Mouse (Mus musculus) ES-E14 (cell line): ENCODE data around the gene Cdh13. TPM values are rescaled to one million over a fixed set of nuclear protein-coding genes. Genes with fewer than 3 reads are reported as not detected.

Source experiments
- DNase-seq: peaks from one replicate; pipeline ENCODE4 v3.0.0-alpha.2; 2013; ENCODE audit warnings: low read depth, low spot score
- H3K27ac ChIP-seq: 2 replicates; pipeline ENCODE4 v1.5.1; 2012; ENCODE audit warnings: low read depth, mild to moderate bottlenecking, low read length, moderate library complexity, mixed read lengths; ENCODE audit not compliant: poor library complexity, insufficient read depth, severe bottlenecking
- H3K36me3 ChIP-seq: 2 replicates; pipeline ENCODE4 v1.6.1; 2012; ENCODE audit warnings: mild to moderate bottlenecking, low read length, moderate library complexity, mixed read lengths; ENCODE audit not compliant: control insufficient read depth, poor library complexity, insufficient read depth, severe bottlenecking
- H3K4me1 ChIP-seq, 2 experiments: fragments of 150-350 bp in 1 of 2; sonication (generic) in 1 of 2; 2 replicates each; pipeline ENCODE4 v1.6.1; 2012; ENCODE audit warnings: low read length in 2 of 2, mild to moderate bottlenecking in 1 of 2, mixed read lengths in 1 of 2; ENCODE audit not compliant: control insufficient read depth in 2 of 2, insufficient read depth in 2 of 2, poor library complexity in 1 of 2
- H3K4me3 ChIP-seq, 2 experiments: fragments of 150-350 bp in 1 of 2; sonication (generic) in 1 of 2; 2 replicates each; pipeline ENCODE4 v1.5.1; 2012; ENCODE audit warnings: low read length in 2 of 2, low read depth in 1 of 2, mild to moderate bottlenecking in 1 of 2, mixed read lengths in 1 of 2; ENCODE audit not compliant: insufficient read depth in 1 of 2, poor library complexity in 1 of 2, severe bottlenecking in 1 of 2
- H3K9ac ChIP-seq: 2 replicates; pipeline ENCODE4 v1.6.1; 2012; ENCODE audit warnings: low read depth, mild to moderate bottlenecking, low read length, mixed read lengths; ENCODE audit not compliant: poor library complexity, insufficient read depth, severe bottlenecking
- H3K9me3 ChIP-seq: fragments of 150-350 bp; sonication (generic); 2 replicates; pipeline ENCODE4 v1.6.1; 2012; ENCODE audit warnings: low read depth, mild to moderate bottlenecking, low read length; ENCODE audit not compliant: control insufficient read depth, insufficient read depth
- CHD2 ChIP-seq: IDR thresholded peaks from 2 replicates; pipeline ENCODE4 v1.6.1; 2014; ENCODE audit warnings: mild to moderate bottlenecking, low read depth, low read length, inconsistent platforms
- HCFC1 ChIP-seq: IDR thresholded peaks from 2 replicates; pipeline ENCODE4 v1.6.1; 2012; ENCODE audit warnings: low read length, inconsistent platforms, borderline replicate concordance; ENCODE audit not compliant: insufficient read depth
- MAFK ChIP-seq: IDR thresholded peaks from 2 replicates; pipeline ENCODE4 v1.6.1; 2014; ENCODE audit warnings: mild to moderate bottlenecking, low read depth, low read length, inconsistent platforms; ENCODE audit not compliant: insufficient read depth
- ZC3H11A ChIP-seq: IDR thresholded peaks from 2 replicates; pipeline ENCODE4 v1.6.1; 2012; ENCODE audit warnings: low read depth, mild to moderate bottlenecking, inconsistent platforms, low read length, borderline replicate concordance
- ZNF384 ChIP-seq: IDR thresholded peaks from 2 replicates; pipeline ENCODE4 v1.6.1; 2012; ENCODE audit warnings: low read depth, low read length, inconsistent platforms
- in situ Hi-C, 2 experiments: fragments of 600-800 bp; cut with MboI; formaldehyde crosslinking; loops; one replicate each; pipeline ENCODE4 v1.15.1; 2025; ENCODE audit warnings: low sequenced_read_pairs in 2 of 2, inconsistent platforms in 1 of 2; ENCODE audit not compliant: unreplicated experiment in 2 of 2
- total RNA-seq: library from RNA; depleted of rRNA; stranded (reverse); fragments of 300-350 nt; gene quantifications from 2 replicates; pipeline ENCODE4 v1.2.3, GENCODE M21; 2012

The Cdh13 gene
- total RNA-seq, 1 experiment: 1.3 TPM

GRCm38 (mm10) chr8:119039358-119039757 lies 755.8 kb downstream of the Cdh13 start:
- in situ Hi-C loops: no loop called here
- DNase-seq: peak; percentile 6
- H3K9me3 ChIP-seq: no peaks in the 10 kb centered on the region
- no peak overlapping the region for H3K27ac ChIP-seq
- no peak overlapping the region for H3K9ac ChIP-seq
- no peak for TF ChIP-seq MAFK
- no peak for TF ChIP-seq ZC3H11A
- no peak for TF ChIP-seq HCFC1
- no peak for TF ChIP-seq ZNF384
- H3K36me3 ChIP-seq: no peaks in the 10 kb centered on the region
- H3K4me1 ChIP-seq: no peaks in the 10 kb centered on the region
- H3K4me3 ChIP-seq: no peak overlapping the region

- H3K36me3 ChIP-seq: no peaks in the 10 kb centered on the region
- no peaks in the 10 kb centered on the region for H3K9me3 ChIP-seq
- no peak for DNase-seq
- no peak for TF ChIP-seq CHD2
- TF ChIP-seq ZC3H11A: no peak
- no peak for TF ChIP-seq HCFC1
- TF ChIP-seq MAFK: no peak
- TF ChIP-seq ZNF384: no peak
- H3K9ac ChIP-seq: no peak overlapping the region
- H3K4me3 ChIP-seq: no peak overlapping the region
- H3K4me1 ChIP-seq: no peaks in the 10 kb centered on the region
- no peak overlapping the region for H3K27ac ChIP-seq
- in situ Hi-C loops: no loop called here
Measured at GRCm38 (mm10) chr8:119057876-119058275, 774.3 kb downstream of the Cdh13 start.

- Histone ChIP-seq H3K4me1 (no peaks in the 10 kb centered on the region), H3K4me3 (no peak overlapping the region), H3K9me3 (no peaks in the 10 kb centered on the region), H3K9ac (no peak overlapping the region), H3K27ac (no peak overlapping the region), H3K36me3 (no peaks in the 10 kb centered on the region)
- DNase-seq: no peak
- TF ChIP-seq CHD2: no peak
- no peak for TF ChIP-seq HCFC1
- no peak for TF ChIP-seq MAFK
- TF ChIP-seq ZC3H11A: no peak
- no peak for TF ChIP-seq ZNF384
- in situ Hi-C loops: no loop called here
Measured at GRCm38 (mm10) chr8:119061671-119062070, 778.1 kb downstream of the Cdh13 start.

- in situ Hi-C loops: no loop called here
- no peaks in the 10 kb centered on the region for H3K4me1 ChIP-seq
- H3K27ac ChIP-seq: no peak overlapping the region
- no peak overlapping the region for H3K9ac ChIP-seq
- no peaks in the 10 kb centered on the region for H3K36me3 ChIP-seq
- peak; percentile 52 for DNase-seq
- no peaks in the 10 kb centered on the region for H3K9me3 ChIP-seq
- H3K4me3 ChIP-seq: no peak overlapping the region
- peak; percentile 73 for TF ChIP-seq ZC3H11A
- TF ChIP-seq HCFC1: no peak
Measured at GRCm38 (mm10) chr8:119064523-119064922, 781.0 kb downstream of the Cdh13 start.

- H3K4me3 ChIP-seq: no peak overlapping the region
- no peaks in the 10 kb centered on the region for H3K36me3 ChIP-seq
- in situ Hi-C loops: no loop called here
- TF ChIP-seq MAFK: no peak
- no peak for TF ChIP-seq CHD2
- no peak for TF ChIP-seq ZNF384
- no peak for TF ChIP-seq HCFC1
- no peak for TF ChIP-seq ZC3H11A
- H3K9me3 ChIP-seq: no peaks in the 10 kb centered on the region
- no peak overlapping the region for H3K9ac ChIP-seq
- H3K4me1 ChIP-seq: no peaks in the 10 kb centered on the region
- DNase-seq: no peak
- no peak overlapping the region for H3K27ac ChIP-seq
Measured at GRCm38 (mm10) chr8:119072291-119072690, 788.8 kb downstream of the Cdh13 start.
